Mouse (Mus musculus) E14TG2a.4 (cell line): Measurements from ENCODE around the gene Disc1.

Experiments used
- CTCF ChIP-seq: conservative IDR thresholded peaks from 2 replicates; pipeline ENCODE4 v1.5.1; 2014; ENCODE audit warnings: low read length
- NANOG ChIP-seq: IDR thresholded peaks from 2 replicates; pipeline ENCODE4 v1.6.1; 2014; ENCODE audit warnings: borderline replicate concordance, low read length, mixed read lengths
- POU5F1 ChIP-seq: IDR thresholded peaks from 2 replicates; pipeline ENCODE4 v1.6.1; 2014; ENCODE audit warnings: low read length, borderline replicate concordance

GRCm38 (mm10) chr8:125049826-125050225 is 4.2 kb upstream of the Disc1 start:
- TF ChIP-seq CTCF = no peak
- no peak for TF ChIP-seq NANOG
- no peak for TF ChIP-seq POU5F1
